Mouse (Mus musculus) erythroblast, embryonic 14.5 days (primary cell): ENCODE measurements at regions not wholly inside any gene's neighbourhood (a gene's known extent, or its start where the extent isn't known, plus 50 kb on each side); places are given as distances from the start of the nearest gene placed in this dataset.

ENCODE experiments used
- GATA1 ChIP-seq: IDR thresholded peaks from 2 replicates; pipeline ENCODE4 v1.6.1; 2012; ENCODE audit warnings: low read length, inconsistent platforms, mixed read lengths
- TAL1 ChIP-seq: IDR thresholded peaks from 3 replicates; pipeline ENCODE4 v1.6.1; 2012; ENCODE audit warnings: low read length, inconsistent platforms, mixed read lengths

GRCm38 (mm10) chr2:61436591-61436990 is 141.8 kb upstream of the Tank start:
- no peak for TF ChIP-seq GATA1
- no peak for TF ChIP-seq TAL1
